Comparison of ENCODE assay signal across 28 mouse cellular contexts in genomic region chr9:22424719-22425118, GRCm38 (mm10). TPM values are rescaled to one million over a fixed set of nuclear protein-coding genes. Genes with fewer than 3 reads are reported as not detected.
DNase-seq lines count a peak whose midpoint lies in the region; ATAC-seq and TF ChIP-seq lines count a peak whose summit lies in the region.
"Had no signal": no experiment of that assay in that cellular context is flagged by ENCODE, and none has a peak within 500 bp of the region (broad histone marks: within the 10 kb centered on the region; RNA-seq: fewer than 3 reads in every experiment).

No protein-coding gene starts in this region.

- no peak for TF ChIP-seq CTCF in gastrocnemius, adult 2 months (IDR thresholded peaks at IDR 0.05)
- no peak for TF ChIP-seq CTCF in testis, adult 2 months (IDR thresholded peaks at IDR 0.05; ENCODE audit: control insufficient read depth, insufficient read depth, insufficient replicate concordance, low read depth, low read length)
- no peak for TF ChIP-seq CTCF in MEL (IDR thresholded peaks at IDR 0.05 in 2 of 3, conservative IDR thresholded peaks at IDR 0.05 in 1 of 3; ENCODE audit: control insufficient read depth in 1 of 3, insufficient read depth in 1 of 3, low read depth in 2 of 3, low read length in 3 of 3, poor library complexity in 1 of 3, severe bottlenecking in 1 of 3)

- H3K4me2 ChIP-seq in heart, embryonic 13.5 days: no peak overlapping the region

- peak; percentile 47 to 67; a peak in 2 of 4 replicates for TF ChIP-seq EP300 in MEL (IDR thresholded peaks at IDR 0.05; ENCODE audit: low read depth in 1 of 2, low read length in 2 of 2)

- no peaks in the 10 kb centered on the region for H3K27me3 ChIP-seq in heart, embryonic 13.5 days (replicated peaks)
- H3K27me3 ChIP-seq in testis, adult 2 months (ENCODE audit: control insufficient read depth, insufficient read depth, low read length): no peaks in the 10 kb centered on the region
- no peaks in the 10 kb centered on the region for H3K27me3 ChIP-seq in MEL (ENCODE audit: control insufficient read depth in 1 of 2, insufficient read depth in 2 of 2, low read length in 2 of 2)
- H3K27me3 ChIP-seq: CH12.LX, Patski had no signal

- 79% methylated on average over 4 of the region's 4 CpGs for WGBS in heart, embryonic 13.5 days

- DNase-seq in gastrocnemius, adult 2 months: no peak
- no peak for DNase-seq in gastrocnemius, adult 8-10 months (ENCODE audit: low spot score in 2 of 2)
- DNase-seq in heart, adult 9 months (ENCODE audit: low spot score in 2 of 2): no peak
- no peak for DNase-seq in testis, postnatal 10 days (ENCODE audit: low spot score)
- DNase-seq in MEL (ENCODE audit: low read depth, low spot score): no peak
- DNase-seq in right cerebral cortex, postnatal 14 days: no peak
- DNase-seq: adrenal gland, adult 8-10 months; B cell, adult 2 months; cerebellum, adult 11 months; cerebellum, adult 11-12 months; cerebellum, adult 18-20 months had no signal

- no peaks in the 10 kb centered on the region for H3K9me3 ChIP-seq in heart, embryonic 13.5 days
- H3K9me3 ChIP-seq in MEL (replicated peaks; ENCODE audit: insufficient read depth, low read length): no peaks in the 10 kb centered on the region
- H3K9me3 ChIP-seq: G1E had no signal

- intact Hi-C loops in gastrocnemius, adult 2 months (cut with DNase I): no loop called here

- no peak overlapping the region for H3K9ac ChIP-seq in heart, embryonic 13.5 days
- H3K9ac ChIP-seq in MEL (ENCODE audit: control insufficient read depth, low read depth, low read length, poor library complexity, severe bottlenecking): no peak overlapping the region

- peak overlapping the region; percentile 56; the same call in 1 of the 2 replicates for H3K27ac ChIP-seq in gastrocnemius, adult 2 months
- 0 out of 2 replicates have a peak overlapping the region, but pooled peaks have one; percentile 57 for H3K27ac ChIP-seq in heart, embryonic 13.5 days (replicated peaks)
- H3K27ac ChIP-seq in testis, adult 2 months (ENCODE audit: control insufficient read depth, insufficient read depth, low read depth, low read length): peak overlapping the region; percentile 39; the same call in 1 of the 2 replicates
- no peak overlapping the region for H3K27ac ChIP-seq in MEL (ENCODE audit: control insufficient read depth, low read depth, low read length)

- H3K79me2 ChIP-seq in MEL (ENCODE audit: control insufficient read depth, insufficient read depth, low read length, poor library complexity): no peaks in the 10 kb centered on the region

- ATAC-seq in heart, embryonic 13.5 days (ENCODE audit: extremely low read depth, insufficient number of reproducible peaks, low FRiP score, low TSS enrichment): no peak
- ATAC-seq: activated CD4-positive, CD25-positive, alpha-beta regulatory T cell, adult 4 months; CD4-positive, CD25-positive, alpha-beta regulatory T cell, adult 4 months; Patski had no signal

- H3K36me3 ChIP-seq in heart, embryonic 13.5 days: no peaks in the 10 kb centered on the region
- no peaks in the 10 kb centered on the region; the same call in 1 of the 2 replicates for H3K36me3 ChIP-seq in testis, adult 2 months (ENCODE audit: control insufficient read depth, insufficient read depth, low read length)
- H3K36me3 ChIP-seq in MEL (ENCODE audit: control insufficient read depth in 1 of 2, insufficient read depth in 2 of 2, low read length in 2 of 2): peaks cover 0 to 27% of the 10 kb centered on the region in 2 experiments; a peak in 2 of 4 replicates

- TF ChIP-seq POLR2A in testis, adult 2 months (IDR thresholded peaks at IDR 0.05; ENCODE audit: control insufficient read depth, low read depth, low read length): no peak
- TF ChIP-seq POLR2A in MEL (IDR thresholded peaks at IDR 0.05; ENCODE audit: control insufficient read depth in 1 of 2, insufficient read depth in 1 of 2, low read depth in 1 of 2, low read length in 2 of 2, poor library complexity in 1 of 2): no peak

- no peak; the same call in 1 of the 2 replicates for TF ChIP-seq RAD21 in MEL (IDR thresholded peaks at IDR 0.05; ENCODE audit: low read depth, low read length)

- H3K4me1 ChIP-seq in heart, embryonic 13.5 days: peaks cover 43% of the 10 kb centered on the region
- H3K4me1 ChIP-seq in testis, adult 2 months (ENCODE audit: control insufficient read depth, insufficient read depth, low read length): no peaks in the 10 kb centered on the region
- peaks cover 29 to 32% of the 10 kb centered on the region in 2 experiments for H3K4me1 ChIP-seq in MEL (ENCODE audit: control insufficient read depth in 1 of 2, insufficient read depth in 2 of 2, low read length in 2 of 2)

- H3K4me3 ChIP-seq in gastrocnemius, adult 2 months: no peak overlapping the region
- no peak overlapping the region for H3K4me3 ChIP-seq in heart, embryonic 13.5 days
- no peak overlapping the region for H3K4me3 ChIP-seq in testis, adult 2 months (ENCODE audit: control insufficient read depth, low read depth, low read length)
- H3K4me3 ChIP-seq in MEL (ENCODE audit: control insufficient read depth in 1 of 2, insufficient read depth in 1 of 2, low read depth in 2 of 2, low read length in 2 of 2): no peak overlapping the region

TF ChIP-seq in MEL, 35 proteins besides CTCF, POLR2A, EP300 and RAD21:
- TF ChIP-seq KAT2A (conservative IDR thresholded peaks at IDR 0.05; ENCODE audit: low read depth, low read length) (peak; percentile 35; the same call in 1 of the 2 replicates), ZNF384 (IDR thresholded peaks at IDR 0.05; ENCODE audit: low read depth, low read length) (no peak), HCFC1 (IDR thresholded peaks at IDR 0.05; ENCODE audit: low read depth, low read length) (0 out of 2 replicates have a peak, but pooled peaks have one; percentile 14), UBTF (IDR thresholded peaks at IDR 0.05; ENCODE audit: borderline replicate concordance, insufficient read depth, low read depth, low read length) (no peak), TCF12 (IDR thresholded peaks at IDR 0.05; ENCODE audit: low read depth, low read length) (peak; percentile 37; the same call in 1 of the 2 replicates), ZMIZ1 (IDR thresholded peaks at IDR 0.05; ENCODE audit: low read depth, low read length) (0 out of 2 replicates have a peak, but pooled peaks have one; percentile 32), MYB (IDR thresholded peaks at IDR 0.05; ENCODE audit: low read depth, low read length) (0 out of 2 replicates have a peak, but pooled peaks have one; percentile 7), JUND (IDR thresholded peaks at IDR 0.05; ENCODE audit: low read depth, low read length) (no peak), MAX (IDR thresholded peaks at IDR 0.05; ENCODE audit: low read length) (no peak), RCOR1 (IDR thresholded peaks at IDR 0.05; ENCODE audit: low read depth, low read length) (no peak), GATA1 (IDR thresholded peaks at IDR 0.05; ENCODE audit: low read depth, low read length) (peak; percentile 70), MAZ (IDR thresholded peaks at IDR 0.05; ENCODE audit: low read depth, low read length) (no peak), GABPA (IDR thresholded peaks at IDR 0.05; ENCODE audit: low read depth, low read length) (no peak)

RNA-seq across cellular contexts. Expression of gene 9530077C05Rik, which starts 13.4 kb away (rescaled TPM):
- total RNA-seq in gastrocnemius, adult 2 months (2021): under 1 TPM; 0.36 to 0.59 TPM
- total RNA-seq in gastrocnemius, adult 8-10 months (2022): under 1 TPM; 0.15 to 0.32 (median 0.19) TPM
- 1.7 and 2.4 TPM in 2 replicates for polyA plus RNA-seq in heart, embryonic 13.5 days (2015; fragmentation: Nextera tagmentation; extraction: Ambion mirVana)
- 43.0 and 44.2 TPM in 2 replicates for polyA plus RNA-seq in testis, adult 2 months (2012; rRNA removed)
- total RNA-seq in MEL (2012; rRNA removed): 4.1 and 4.5 TPM in 2 replicates
- polyA plus RNA-seq in MEL (2012; ENCODE audit: insufficient read depth in 1 of 2, insufficient read length in 2 of 2, low read depth in 1 of 2, low replicate concordance in 2 of 2, missing spikeins in 1 of 2): 1 to 10 TPM in 1 of 2 experiments, not detected in 1; 6.9 TPM

RNA-seq across cellular contexts. Expression of gene Gm17545, which starts 29.4 kb away (rescaled TPM):
- not detected for total RNA-seq in gastrocnemius, adult 2 months (2021)
- not detected for total RNA-seq in gastrocnemius, adult 8-10 months (2022)
- polyA plus RNA-seq in heart, embryonic 13.5 days (2015; fragmentation: Nextera tagmentation; extraction: Ambion mirVana): not detected in 2 replicates
- not detected in 2 replicates for polyA plus RNA-seq in testis, adult 2 months (2012; rRNA removed)
- total RNA-seq in MEL (2012; rRNA removed): not detected in 2 replicates
- not detected for polyA plus RNA-seq in MEL (2012; ENCODE audit: insufficient read depth in 1 of 2, insufficient read length in 2 of 2, low read depth in 1 of 2, low replicate concordance in 2 of 2, missing spikeins in 1 of 2)
- total RNA-seq: adrenal gland, adult 18-20 months; adrenal gland, adult 2 months; adrenal gland, adult 8-10 months; adrenal gland, postnatal 10 days; adrenal gland, postnatal 14 days; adrenal gland, postnatal 25 days; adrenal gland, postnatal 36 days; adrenal gland, postnatal 4 days; CH12.LX; ES-E14; G1E had no signal
- polyA plus RNA-seq: activated CD4-positive, CD25-positive, alpha-beta regulatory T cell, adult 4 months; adrenal gland, adult 2 months; brain, embryonic 14.5 days; C2C12; CD4-positive, CD25-positive, alpha-beta regulatory T cell, adult 4 months; G1E; Patski had no signal

RNA-seq across cellular contexts. Expression of gene Anln, which starts 35.7 kb away (rescaled TPM):
- under 1 TPM; 0.64 to 0.69 TPM for total RNA-seq in gastrocnemius, adult 2 months (2021)
- 1 to 10 TPM in 3 of 4 experiments, under 1 TPM in 1; 0.97 to 2.0 (median 1.7) TPM for total RNA-seq in gastrocnemius, adult 8-10 months (2022)
- polyA plus RNA-seq in heart, embryonic 13.5 days (2015; fragmentation: Nextera tagmentation; extraction: Ambion mirVana): 42.7 and 47.9 TPM in 2 replicates
- polyA plus RNA-seq in testis, adult 2 months (2012; rRNA removed): 5.1 and 6.3 TPM in 2 replicates
- total RNA-seq in MEL (2012; rRNA removed): 93.3 and 105 TPM in 2 replicates
- polyA plus RNA-seq in MEL (2012; ENCODE audit: insufficient read depth in 1 of 2, insufficient read length in 2 of 2, low read depth in 1 of 2, low replicate concordance in 2 of 2, missing spikeins in 1 of 2): 100 to 1,000 TPM in 1 of 2 experiments, 10 to 100 TPM in 1; 93.3 to 114 TPM

RNA-seq across cellular contexts. Expression of gene Rp9, which starts 44.8 kb away (rescaled TPM):
- 10 to 100 TPM; 32.2 to 39.1 TPM for total RNA-seq in gastrocnemius, adult 2 months (2021)
- 10 to 100 TPM; 34.1 to 41.6 (median 37.8) TPM for total RNA-seq in gastrocnemius, adult 8-10 months (2022)
- 37.6 and 46.3 TPM in 2 replicates for polyA plus RNA-seq in heart, embryonic 13.5 days (2015; fragmentation: Nextera tagmentation; extraction: Ambion mirVana)
- polyA plus RNA-seq in testis, adult 2 months (2012; rRNA removed): 96.7 and 131 TPM in 2 replicates
- 334 and 405 TPM in 2 replicates for total RNA-seq in MEL (2012; rRNA removed)
- polyA plus RNA-seq in MEL (2012; ENCODE audit: insufficient read depth in 1 of 2, insufficient read length in 2 of 2, low read depth in 1 of 2, low replicate concordance in 2 of 2, missing spikeins in 1 of 2): 100 to 1,000 TPM; 225 to 417 TPM

RNA-seq across cellular contexts. Expression of gene Bbs9, which starts 50.8 kb away (rescaled TPM):
- total RNA-seq in gastrocnemius, adult 2 months (2021): 10 to 100 TPM in 1 of 2 experiments, 1 to 10 TPM in 1; 9.5 to 11.5 TPM
- 1 to 10 TPM; 8.7 to 10.0 (median 9.5) TPM for total RNA-seq in gastrocnemius, adult 8-10 months (2022)
- polyA plus RNA-seq in heart, embryonic 13.5 days (2015; fragmentation: Nextera tagmentation; extraction: Ambion mirVana): 5.5 and 6.4 TPM in 2 replicates
- 49.7 and 55.3 TPM in 2 replicates for polyA plus RNA-seq in testis, adult 2 months (2012; rRNA removed)
- total RNA-seq in MEL (2012; rRNA removed): 15.1 and 18.5 TPM in 2 replicates
- 10 to 100 TPM in 1 of 2 experiments, not detected in 1; 19.5 TPM for polyA plus RNA-seq in MEL (2012; ENCODE audit: insufficient read depth in 1 of 2, insufficient read length in 2 of 2, low read depth in 1 of 2, low replicate concordance in 2 of 2, missing spikeins in 1 of 2)

Comparison
In these comparisons a context has a peak if more than half of its experiments do, and no peak if none do; other contexts are left out.
1. RNA of gene Anln, which starts 35.7 kb away (total RNA-seq): 93.3 to 105 TPM in MEL; 0.97 to 2.0 TPM in gastrocnemius, adult 8-10 months and 0.64 to 0.69 TPM in gastrocnemius, adult 2 months; every median in the first group is over 10 times any median in the second.